Mouse (Mus musculus): ENCODE data around the gene Tuba8. TPM values are rescaled to one million over a fixed set of nuclear protein-coding genes. Genes with fewer than 3 reads are reported as not detected.

Gene Tuba8
- total and polyA plus RNA-seq, 2 experiments from 2014 or later = 0.86 to 1.2 TPM

- H3K9me3 ChIP-seq (ENCODE audit: low read length) = no peaks in the 10 kb centered on the region
- no peak overlapping the region for H3K27ac ChIP-seq (ENCODE audit: low read depth, low read length)
- no peak overlapping the region for H3K9ac ChIP-seq
- H3K36me3 ChIP-seq (ENCODE audit: insufficient read depth) = no peaks in the 10 kb centered on the region
- DNase-seq = no peak
- peaks cover 3% of the 10 kb centered on the region; the same call in 1 of the 2 replicates for H3K27me3 ChIP-seq (ENCODE audit: insufficient read depth, low read length)
- no peak for ATAC-seq
- TF ChIP-seq CTCF (IDR thresholded peaks at IDR 0.05; ENCODE audit: low read depth) = no peak
- no peaks in the 10 kb centered on the region for H3K4me1 ChIP-seq (ENCODE audit: insufficient read depth)
- 67% methylated on average over 4 of the region's 4 CpGs for WGBS
- no peak overlapping the region for H3K4me2 ChIP-seq (ENCODE audit: low read depth)
- no peak overlapping the region for H3K4me3 ChIP-seq (ENCODE audit: low read depth, low read length)
Measured at GRCm38 (mm10) chr6:121212988-121213387, 2.5 kb downstream of the Tuba8 start.

- H3K4me1 ChIP-seq (ENCODE audit: insufficient read depth) = no peaks in the 10 kb centered on the region
- H3K27ac ChIP-seq (ENCODE audit: low read depth, low read length) = no peak overlapping the region
- WGBS = 88% methylated on average over 5 of the region's 5 CpGs
- no peaks in the 10 kb centered on the region for H3K9me3 ChIP-seq (ENCODE audit: low read length)
- no peak overlapping the region for H3K4me3 ChIP-seq (ENCODE audit: low read depth, low read length)
- DNase-seq (no peak), ATAC-seq (no peak)
- H3K36me3 ChIP-seq (ENCODE audit: insufficient read depth) = no peaks in the 10 kb centered on the region
- TF ChIP-seq CTCF (IDR thresholded peaks at IDR 0.05; ENCODE audit: low read depth) = no peak
- H3K27me3 ChIP-seq (ENCODE audit: insufficient read depth, low read length) = peaks cover 3% of the 10 kb centered on the region; the same call in 1 of the 2 replicates
- no peak overlapping the region for H3K9ac ChIP-seq
- no peak overlapping the region for H3K4me2 ChIP-seq (ENCODE audit: low read depth)
Measured at GRCm38 (mm10) chr6:121214221-121214620, 3.7 kb downstream of the Tuba8 start.

- no peak overlapping the region for H3K27ac ChIP-seq (ENCODE audit: low read depth, low read length)
- ATAC-seq (no peak), DNase-seq (no peak)
- H3K9me3 ChIP-seq (ENCODE audit: low read length) = no peaks in the 10 kb centered on the region
- no peak for TF ChIP-seq CTCF (IDR thresholded peaks at IDR 0.05; ENCODE audit: low read depth)
- H3K4me1 ChIP-seq (ENCODE audit: insufficient read depth) = no peaks in the 10 kb centered on the region
- no peak overlapping the region for H3K4me2 ChIP-seq (ENCODE audit: low read depth)
- no peak overlapping the region for H3K9ac ChIP-seq
- no peak overlapping the region for H3K4me3 ChIP-seq (ENCODE audit: low read depth, low read length)
- H3K27me3 ChIP-seq (ENCODE audit: insufficient read depth, low read length) = peaks cover 3% of the 10 kb centered on the region; the same call in 1 of the 2 replicates
- no peaks in the 10 kb centered on the region for H3K36me3 ChIP-seq (ENCODE audit: insufficient read depth)
- 88% methylated on average over 8 of the region's 8 CpGs for WGBS
Measured at GRCm38 (mm10) chr6:121214667-121215330, 4.3 kb downstream of the Tuba8 start.

- H3K27me3 ChIP-seq (ENCODE audit: insufficient read depth, low read length) = peaks cover 3% of the 10 kb centered on the region; the same call in 1 of the 2 replicates
- no peaks in the 10 kb centered on the region for H3K36me3 ChIP-seq (ENCODE audit: insufficient read depth)
- no peaks in the 10 kb centered on the region for H3K4me1 ChIP-seq (ENCODE audit: insufficient read depth)
- H3K27ac ChIP-seq (ENCODE audit: low read depth, low read length) = no peak overlapping the region
- TF ChIP-seq CTCF (IDR thresholded peaks at IDR 0.05; ENCODE audit: low read depth) = no peak
- H3K4me3 ChIP-seq (ENCODE audit: low read depth, low read length) = no peak overlapping the region
- 72% methylated on average over 5 of the region's 5 CpGs for WGBS
- H3K4me2 ChIP-seq (ENCODE audit: low read depth) = no peak overlapping the region
- no peaks in the 10 kb centered on the region for H3K9me3 ChIP-seq (ENCODE audit: low read length)
- ATAC-seq (no peak), DNase-seq (no peak)
- H3K9ac ChIP-seq = no peak overlapping the region
Measured at GRCm38 (mm10) chr6:121215336-121215735, 4.8 kb downstream of the Tuba8 start.

- 82% methylated on average over 6 of the region's 6 CpGs for WGBS
- Histone ChIP-seq H3K4me3 (ENCODE audit: low read depth, low read length) (no peak overlapping the region), H3K9me3 (ENCODE audit: low read length) (no peaks in the 10 kb centered on the region), H3K4me1 (ENCODE audit: insufficient read depth) (no peaks in the 10 kb centered on the region), H3K36me3 (ENCODE audit: insufficient read depth) (no peaks in the 10 kb centered on the region), H3K9ac (no peak overlapping the region), H3K27me3 (ENCODE audit: insufficient read depth, low read length) (peaks cover 3% of the 10 kb centered on the region; the same call in 1 of the 2 replicates), H3K4me2 (ENCODE audit: low read depth) (no peak overlapping the region), H3K27ac (ENCODE audit: low read depth, low read length) (no peak overlapping the region)
- ATAC-seq = no peak
- no peak for TF ChIP-seq CTCF (IDR thresholded peaks at IDR 0.05; ENCODE audit: low read depth)
- DNase-seq = no peak
Measured at GRCm38 (mm10) chr6:121215896-121216295, 5.4 kb downstream of the Tuba8 start.

GRCm38 (mm10) chr6:121216589-121217255 is 6.2 kb downstream of the Tuba8 start:
- no peaks in the 10 kb centered on the region for H3K9me3 ChIP-seq (ENCODE audit: low read length)
- no peak for TF ChIP-seq CTCF (IDR thresholded peaks at IDR 0.05; ENCODE audit: low read depth)
- 79% methylated on average over 5 of the region's 5 CpGs for WGBS
- no peaks in the 10 kb centered on the region for H3K4me1 ChIP-seq (ENCODE audit: insufficient read depth)
- H3K4me2 ChIP-seq (ENCODE audit: low read depth) = no peak overlapping the region
- no peaks in the 10 kb centered on the region for H3K36me3 ChIP-seq (ENCODE audit: insufficient read depth)
- no peak for ATAC-seq
- no peaks in the 10 kb centered on the region for H3K27me3 ChIP-seq (ENCODE audit: insufficient read depth, low read length)
- no peak overlapping the region for H3K4me3 ChIP-seq (ENCODE audit: low read depth, low read length)
- H3K27ac ChIP-seq (ENCODE audit: low read depth, low read length) = no peak overlapping the region
- no peak overlapping the region for H3K9ac ChIP-seq
- no peak for DNase-seq

GRCm38 (mm10) chr6:121218002-121218401 is 7.5 kb downstream of the Tuba8 start:
- no peak overlapping the region for H3K4me2 ChIP-seq (ENCODE audit: low read depth)
- H3K27me3 ChIP-seq (ENCODE audit: insufficient read depth, low read length) = no peaks in the 10 kb centered on the region
- H3K4me1 ChIP-seq (ENCODE audit: insufficient read depth) = no peaks in the 10 kb centered on the region
- no peaks in the 10 kb centered on the region for H3K9me3 ChIP-seq (ENCODE audit: low read length)
- DNase-seq (no peak), ATAC-seq (no peak)
- no peaks in the 10 kb centered on the region for H3K36me3 ChIP-seq (ENCODE audit: insufficient read depth)
- no peak overlapping the region for H3K27ac ChIP-seq (ENCODE audit: low read depth, low read length)
- no peak overlapping the region for H3K9ac ChIP-seq
- H3K4me3 ChIP-seq (ENCODE audit: low read depth, low read length) = no peak overlapping the region
- WGBS = 91% methylated on average over 7 of the region's 7 CpGs
- no peak for TF ChIP-seq CTCF (IDR thresholded peaks at IDR 0.05; ENCODE audit: low read depth)

Measured in forebrain, postnatal 0 days (tissue).